ENCODE assay signal across 8 mouse cellular contexts in genomic region chr11:82991469-82992166, GRCm38 (mm10). TPM values are rescaled to one million over a fixed set of nuclear protein-coding genes. Genes with fewer than 3 reads are reported as not detected.
DNase-seq lines count a peak whose midpoint lies in the region.

Gene Slfn9 (minus strand): TSS chr11:82991830.

- no peaks in the 10 kb centered on the region for H3K9me3 ChIP-seq in limb, embryonic 10.5 days (replicated peaks)

- peak; percentile 9 to 23 for DNase-seq in left cerebral cortex, adult 18-20 months (ENCODE audit: low spot score in 2 of 2)
- DNase-seq in left cerebral cortex, adult 11 months (ENCODE audit: low spot score): no peak
- DNase-seq in cerebellum, postnatal 25 days: peak; percentile 32 to 55
- DNase-seq in gastrocnemius, postnatal 14 days: peak; percentile 53
- DNase-seq in induced T-regulatory cell, adult 2 months (ENCODE audit: low read depth): peak; percentile 67
- peak; percentile 63 for DNase-seq in limb, embryonic 10.5 days (ENCODE audit: low spot score)
- DNase-seq in mesoderm, embryonic 11.5 days (ENCODE audit: low read depth, low spot score): peak; percentile 24
- peak; percentile 38 for DNase-seq in skeletal muscle tissue, adult 2 months (ENCODE audit: low read depth, low spot score)

- WGBS in limb, embryonic 10.5 days: 12% methylated on average over 14 of the region's 14 CpGs

- peaks cover 9% of the 10 kb centered on the region; the same call in 1 of the 2 replicates for H3K36me3 ChIP-seq in limb, embryonic 10.5 days

- H3K27me3 ChIP-seq in limb, embryonic 10.5 days (ENCODE audit: low read depth, poor library complexity, severe bottlenecking): 0 out of 2 replicates have a peak, but pooled peaks cover 11% of the 10 kb centered on the region

- intact Hi-C loops in gastrocnemius, postnatal 14 days (cut with DNase I; ENCODE audit: low total_unique reads): no loop called here

- H3K4me1 ChIP-seq in limb, embryonic 10.5 days: peaks cover 29% of the 10 kb centered on the region

- H3K27ac ChIP-seq in limb, embryonic 10.5 days: peak within 1 kb of the TSS; percentile 76

- peak within 1 kb of the TSS; percentile 53 for H3K4me3 ChIP-seq in limb, embryonic 10.5 days

RNA-seq across cellular contexts. Expression of gene Slfn9, which starts in this region (rescaled TPM):
- under 1 TPM; 0.21 to 0.28 TPM for total RNA-seq in left cerebral cortex, adult 18-20 months (2021)
- total RNA-seq in gastrocnemius, postnatal 14 days (2021): 1 to 10 TPM in 1 of 2 experiments, under 1 TPM in 1; 0.89 to 1.9 TPM
- polyA plus RNA-seq in limb, embryonic 10.5 days (2016; fragmentation: Nextera tagmentation; extraction: Ambion mirVana): 10.1 and 15.1 TPM in 2 replicates

Comparison
In these comparisons a context has a peak if more than half of its experiments do, and no peak if none do; other contexts are left out.
1. Peak in DNase-seq in left cerebral cortex, adult 18-20 months; RNA of the gene not detected or under 1 TPM.